Mouse (Mus musculus) telencephalon, adult 2 months (tissue): Measurements from ENCODE around the gene Mex3d.

ENCODE experiments used
- DNase-seq: peaks from one replicate; pipeline ENCODE4 v3.0.0-alpha.2; 2011; ENCODE audit warnings: low read depth, low spot score

The Mex3d gene

DNA sequence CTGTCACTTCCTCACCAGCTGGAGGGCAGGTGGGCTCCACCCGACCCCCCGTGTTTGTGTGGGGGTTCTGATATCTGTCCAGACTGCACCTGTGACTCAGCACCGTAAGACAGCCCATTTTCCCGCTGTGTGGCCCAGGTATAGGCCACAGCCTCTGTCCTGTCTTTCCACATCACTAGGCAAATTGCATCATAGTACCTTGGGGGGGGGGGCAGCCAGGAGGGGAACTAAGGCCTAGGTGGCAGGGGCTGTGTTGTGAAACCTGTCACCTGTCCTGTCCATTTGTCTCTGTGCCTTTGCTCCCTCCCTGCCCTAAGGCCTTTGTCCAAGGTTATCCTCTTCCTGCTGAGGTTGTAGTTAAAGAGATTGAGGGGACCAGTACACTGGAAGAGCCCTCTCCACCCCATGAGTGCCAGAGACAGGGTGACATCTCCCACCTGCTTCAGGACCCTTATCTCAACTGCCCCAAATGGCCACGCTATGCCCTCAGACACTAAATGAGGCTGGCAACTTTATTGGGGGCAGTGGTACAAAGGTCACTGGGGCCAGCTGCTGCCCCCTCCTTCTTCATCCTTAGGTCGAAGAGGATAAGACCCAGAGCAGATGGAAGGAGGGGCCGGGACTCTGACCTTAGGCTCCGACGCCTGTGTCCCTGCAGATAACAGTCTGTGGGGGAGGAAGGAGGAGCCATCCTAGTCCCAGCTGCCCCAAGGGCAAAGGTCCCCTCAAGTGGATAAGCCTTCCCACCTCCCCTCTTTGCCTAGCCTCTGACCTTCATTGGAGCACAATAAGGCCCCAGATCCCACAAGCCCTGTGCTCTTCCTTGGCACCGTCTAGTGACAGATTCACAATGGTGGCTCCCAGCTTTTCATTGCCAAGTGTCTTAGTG, 55.6 kb downstream of the Mex3d start:
- no peak for DNase-seq

DNA sequence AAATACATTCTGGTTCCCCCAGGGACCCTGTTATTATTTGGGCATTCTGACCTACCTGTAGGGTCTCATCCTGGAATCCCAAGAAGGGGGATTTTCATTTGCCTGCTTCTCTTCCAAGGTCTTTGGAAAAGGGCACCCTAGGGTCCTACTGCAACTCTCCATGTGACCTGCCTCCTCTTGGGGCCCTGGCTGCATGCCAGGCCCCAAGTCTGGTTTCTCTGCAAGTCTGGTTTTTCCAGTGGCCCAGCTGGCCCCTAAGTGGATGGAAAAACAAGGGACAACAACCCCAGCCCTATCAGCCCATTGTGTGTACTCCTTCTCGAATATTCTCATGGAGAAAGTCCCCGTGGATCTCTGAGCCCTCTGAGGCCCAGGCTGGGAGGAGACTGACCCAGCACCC, 56.6 kb downstream of the Mex3d start:
- DNase-seq, result no peak
